Mouse (Mus musculus): ENCODE measurements at regions not wholly inside any gene's neighbourhood (a gene's known extent, or its start where the extent isn't known, plus 50 kb on each side); places are given as distances from the start of the nearest gene placed in this dataset.

DNA sequence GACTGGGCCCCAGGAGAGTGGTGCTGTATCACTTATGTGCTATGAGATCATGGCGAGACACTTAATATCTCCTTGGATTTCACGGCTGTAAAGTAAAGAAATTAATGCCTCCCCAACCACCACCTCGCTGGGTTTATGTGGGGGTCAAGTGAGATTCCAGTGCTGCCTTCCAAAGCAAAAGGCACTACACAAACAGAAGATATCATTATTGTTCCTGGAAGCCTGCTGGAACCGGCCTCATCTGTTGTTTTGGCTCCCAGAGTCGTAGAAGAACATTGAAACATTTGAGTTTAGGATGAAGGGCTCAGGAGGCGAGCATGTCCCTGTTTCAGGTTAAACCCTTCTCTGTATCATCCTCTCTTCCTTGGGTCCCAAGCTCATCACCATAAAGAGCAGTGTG, 116.6 kb downstream of the Gpbp1 start:
- Histone ChIP-seq H3K9ac (replicated peaks; ENCODE audit: low read depth, low read length) (no peak overlapping the region), H3K9me3 (ENCODE audit: control insufficient read depth, low read length) (no peaks in the 10 kb centered on the region), H3K36me3 (ENCODE audit: control insufficient read depth, insufficient read depth, low read length) (no peaks in the 10 kb centered on the region), H3K27me3 (ENCODE audit: control insufficient read depth, insufficient read depth, low read length) (no peaks in the 10 kb centered on the region), H3K27ac (ENCODE audit: low read depth, low read length) (no peak overlapping the region), H3K4me3 (ENCODE audit: low read depth, low read length) (no peak overlapping the region), H3K4me2 (ENCODE audit: low read depth, low read length) (no peak overlapping the region), H3K4me1 (ENCODE audit: control insufficient read depth, insufficient read depth, low read length) (no peaks in the 10 kb centered on the region)
- 76% methylated on average over 6 of the region's 6 CpGs for WGBS
- ATAC-seq (ENCODE audit: low read depth), result no peak

DNA sequence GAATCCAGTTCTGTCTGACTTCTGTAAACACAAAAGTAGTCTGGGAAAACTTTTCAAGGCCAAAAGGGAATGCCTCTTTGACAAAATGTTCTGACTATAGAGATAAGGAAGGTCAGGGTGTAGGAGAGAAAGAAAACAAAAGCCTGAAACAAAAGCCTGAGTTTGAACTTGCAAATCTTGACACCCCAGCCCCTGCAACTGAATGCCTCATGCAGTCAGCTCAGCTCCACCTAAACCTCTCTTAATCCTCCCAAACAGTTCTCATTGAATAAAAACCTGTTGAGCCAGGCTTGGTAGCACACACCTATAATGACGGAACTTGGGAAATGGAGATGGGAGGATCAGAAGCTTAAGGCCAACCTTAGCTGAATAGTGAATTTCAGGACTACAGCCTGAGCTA, 116.1 kb downstream of the Gpbp1 start:
- Histone ChIP-seq H3K27ac (ENCODE audit: low read depth, low read length) (no peak overlapping the region), H3K4me1 (ENCODE audit: control insufficient read depth, insufficient read depth, low read length) (no peaks in the 10 kb centered on the region), H3K9ac (replicated peaks; ENCODE audit: low read depth, low read length) (no peak overlapping the region), H3K4me3 (ENCODE audit: low read depth, low read length) (no peak overlapping the region), H3K9me3 (ENCODE audit: control insufficient read depth, low read length) (no peaks in the 10 kb centered on the region), H3K36me3 (ENCODE audit: control insufficient read depth, insufficient read depth, low read length) (no peaks in the 10 kb centered on the region), H3K4me2 (ENCODE audit: low read depth, low read length) (no peak overlapping the region), H3K27me3 (ENCODE audit: control insufficient read depth, insufficient read depth, low read length) (no peaks in the 10 kb centered on the region)
- WGBS, result 70% methylated on average over 1 of the region's 1 CpGs
- ATAC-seq (ENCODE audit: low read depth), result no peak

Measured in neural tube, embryonic 14.5 days (tissue).